Mouse (Mus musculus): ENCODE measurements around the gene Trmt2b.

GRCm38 (mm10) chrX:134174699-134175098, 102.1 kb downstream of the Trmt2b start:
- TF ChIP-seq GATA1 (IDR thresholded peaks at IDR 0.05; ENCODE audit: low read length) (no peak), TAL1 (IDR thresholded peaks at IDR 0.05; ENCODE audit: low read length) (no peak)
